Comparison of ENCODE assay signal across 8 mouse cellular contexts in the genomic region with DNA sequence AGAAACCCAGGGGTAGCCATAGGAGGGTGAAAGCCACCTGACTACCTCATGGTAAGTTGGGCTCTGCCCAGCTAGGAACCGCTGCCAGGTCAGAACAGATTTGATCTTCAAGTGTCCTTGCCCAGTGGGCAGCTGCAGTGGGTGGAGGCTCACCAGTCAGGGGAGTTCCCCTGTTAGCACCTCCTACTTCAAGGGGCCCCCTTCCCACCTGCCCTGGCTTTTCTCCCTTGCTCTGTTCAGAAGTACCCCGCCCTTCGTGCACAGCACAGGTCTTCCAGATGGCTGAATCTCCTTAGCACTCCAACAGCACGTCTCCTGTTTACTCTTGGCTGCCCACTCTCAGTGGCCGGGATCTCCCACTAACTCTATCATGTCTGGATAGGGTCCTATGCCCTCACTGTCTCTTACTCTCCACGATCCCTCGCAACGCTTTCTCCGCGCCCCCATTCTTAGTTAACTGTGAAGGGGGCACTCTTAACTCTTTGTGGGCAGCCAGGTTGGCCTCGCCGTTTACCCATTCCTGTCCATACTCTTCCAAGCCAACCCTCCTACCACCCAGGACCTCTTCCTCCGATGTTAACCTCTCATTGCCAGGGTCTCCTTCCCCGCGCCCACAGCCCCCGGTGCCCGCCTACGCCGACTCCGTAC. TPM values are rescaled to one million over a fixed set of nuclear protein-coding genes. Genes with fewer than 3 reads are reported as not detected.
DNase-seq lines count a peak whose midpoint lies in the region; TF ChIP-seq lines count a peak whose summit lies in the region.

No protein-coding gene starts in this region.

- no peak for DNase-seq in ES-E14 (ENCODE audit: low read depth, low spot score)
- peak; percentile 93 for DNase-seq in brain, adult 2 months (ENCODE audit: low read depth, low spot score)
- no peak for DNase-seq in forebrain, embryonic 10.5 days (ENCODE audit: extremely low spot score, low spot score)
- DNase-seq in heart, postnatal 10 days, result peak; percentile 90 to 92
- peak; percentile 90 to 96 for DNase-seq in kidney, postnatal 36 days
- peak; percentile 79 for DNase-seq in lung, postnatal 10 days
- DNase-seq in ovary, postnatal 14 days (ENCODE audit: low spot score), result peak; percentile 47
- DNase-seq in Muller cell, postnatal 12 days (ENCODE audit: inconsistent ontology term), result no peak

- intact Hi-C loops in heart, postnatal 10 days (cut with DNase I), result loop anchor here (5.0 to 10.0 kb wide), 2 partner anchors 63 to 214 kb away; a partner anchor contains a TSS

- H3K27ac ChIP-seq in ES-E14 (ENCODE audit: insufficient read depth, low read depth, low read length, poor library complexity, severe bottlenecking), result no peak overlapping the region
- H3K27ac ChIP-seq in forebrain, embryonic 10.5 days, result peak overlapping the region; percentile 78

- H3K4me3 ChIP-seq in ES-E14 (ENCODE audit: insufficient read depth in 1 of 2, low read depth in 1 of 2, low read length in 2 of 2, poor library complexity in 1 of 2, severe bottlenecking in 1 of 2), result peak overlapping the region; percentile 78 to 90
- peak overlapping the region; percentile 81 for H3K4me3 ChIP-seq in forebrain, embryonic 10.5 days

- in situ Hi-C loops in ES-E14 (cut with MboI; ENCODE audit: low sequenced_read_pairs in 2 of 2, unreplicated experiment in 2 of 2), result no loop called here

- 1% methylated on average over 20 of the region's 20 CpGs for WGBS in forebrain, embryonic 10.5 days

- peaks cover 6 to 12% of the 10 kb centered on the region in 2 experiments for H3K4me1 ChIP-seq in ES-E14 (ENCODE audit: control insufficient read depth in 2 of 2, insufficient read depth in 2 of 2, low read length in 2 of 2, poor library complexity in 1 of 2)
- peaks cover 29% of the 10 kb centered on the region for H3K4me1 ChIP-seq in forebrain, embryonic 10.5 days

- H3K9me3 ChIP-seq in ES-E14 (ENCODE audit: control insufficient read depth, insufficient read depth, low read depth, low read length), result no peaks in the 10 kb centered on the region
- no peaks in the 10 kb centered on the region for H3K9me3 ChIP-seq in forebrain, embryonic 10.5 days

- H3K36me3 ChIP-seq in ES-E14 (ENCODE audit: control insufficient read depth, insufficient read depth, low read length, poor library complexity, severe bottlenecking), result peaks cover 3% of the 10 kb centered on the region; the same call in 1 of the 2 replicates
- no peaks in the 10 kb centered on the region for H3K36me3 ChIP-seq in forebrain, embryonic 10.5 days (replicated peaks)

- H3K9ac ChIP-seq in ES-E14 (ENCODE audit: insufficient read depth, low read depth, low read length, poor library complexity, severe bottlenecking), result peak overlapping the region; percentile 56

- H3K27me3 ChIP-seq in forebrain, embryonic 10.5 days (ENCODE audit: poor library complexity, severe bottlenecking), result peaks cover 33% of the 10 kb centered on the region

TF ChIP-seq in ES-E14, 5 proteins besides CTCF, POLR2A, EP300 and RAD21:
- TF ChIP-seq HCFC1 (IDR thresholded peaks at IDR 0.05; ENCODE audit: borderline replicate concordance, insufficient read depth, low read length) (no peak), ZC3H11A (IDR thresholded peaks at IDR 0.05; ENCODE audit: borderline replicate concordance, low read depth, low read length) (no peak), CHD2 (IDR thresholded peaks at IDR 0.05; ENCODE audit: low read depth, low read length) (no peak), MAFK (IDR thresholded peaks at IDR 0.05; ENCODE audit: insufficient read depth, low read depth, low read length) (no peak), ZNF384 (IDR thresholded peaks at IDR 0.05; ENCODE audit: low read depth, low read length) (no peak)

RNA-seq across cellular contexts. Expression of a gene that starts 0.5 kb away (rescaled TPM):
- total RNA-seq in ES-E14 (2012; rRNA removed), result 1.3 and 1.7 TPM in 2 replicates
- 12.1 and 12.5 TPM in 2 replicates for polyA plus RNA-seq in forebrain, embryonic 10.5 days (2016; fragmentation: Nextera tagmentation; extraction: Ambion mirVana)
- total RNA-seq in heart, postnatal 10 days (2021), result 100 to 1,000 TPM; 261 to 278 TPM

RNA-seq across cellular contexts. Expression of a gene that starts 30.9 kb away (rescaled TPM):
- total RNA-seq in ES-E14 (2012; rRNA removed), result 0.53 and 0.89 TPM in 2 replicates
- 35.8 and 36.7 TPM in 2 replicates for polyA plus RNA-seq in forebrain, embryonic 10.5 days (2016; fragmentation: Nextera tagmentation; extraction: Ambion mirVana)
- total RNA-seq in heart, postnatal 10 days (2021), result 1 to 10 TPM; 4.1 to 5.9 TPM

RNA-seq across cellular contexts. Expression of a gene that starts 36.0 kb away (rescaled TPM):
- 189 and 246 TPM in 2 replicates for total RNA-seq in ES-E14 (2012; rRNA removed)
- 5.5 and 6.5 TPM in 2 replicates for polyA plus RNA-seq in forebrain, embryonic 10.5 days (2016; fragmentation: Nextera tagmentation; extraction: Ambion mirVana)
- 10 to 100 TPM; 14.3 to 14.6 TPM for total RNA-seq in heart, postnatal 10 days (2021)

RNA-seq across cellular contexts. Expression of a gene that starts 49.8 kb away (rescaled TPM):
- 29.5 and 32.6 TPM in 2 replicates for total RNA-seq in ES-E14 (2012; rRNA removed)
- 8.7 and 10.7 TPM in 2 replicates for polyA plus RNA-seq in forebrain, embryonic 10.5 days (2016; fragmentation: Nextera tagmentation; extraction: Ambion mirVana)
- 10 to 100 TPM; 51.3 to 58.5 TPM for total RNA-seq in heart, postnatal 10 days (2021)

Comparison
In these comparisons a context has a peak if more than half of its experiments do, and no peak if none do; other contexts are left out.
1. DNase-seq: peak in brain, adult 2 months (single experiment), heart, postnatal 10 days (2 of 2), kidney, postnatal 36 days (2 of 2), lung, postnatal 10 days (single experiment) and ovary, postnatal 14 days (single experiment); none in ES-E14 (single experiment), forebrain, embryonic 10.5 days (single experiment) and Muller cell, postnatal 12 days (single experiment).
2. RNA of a gene that starts 0.5 kb away (total RNA-seq): 261 to 278 TPM in heart, postnatal 10 days; 1.3 to 1.7 TPM in ES-E14; every median in the first group is over 10 times any median in the second.
3. RNA of a gene that starts 36.0 kb away (total RNA-seq): 189 to 246 TPM in ES-E14; 14.3 to 14.6 TPM in heart, postnatal 10 days; every median in the first group is over 10 times any median in the second.